Mouse (Mus musculus): ENCODE results near the gene Cd101.

DNA sequence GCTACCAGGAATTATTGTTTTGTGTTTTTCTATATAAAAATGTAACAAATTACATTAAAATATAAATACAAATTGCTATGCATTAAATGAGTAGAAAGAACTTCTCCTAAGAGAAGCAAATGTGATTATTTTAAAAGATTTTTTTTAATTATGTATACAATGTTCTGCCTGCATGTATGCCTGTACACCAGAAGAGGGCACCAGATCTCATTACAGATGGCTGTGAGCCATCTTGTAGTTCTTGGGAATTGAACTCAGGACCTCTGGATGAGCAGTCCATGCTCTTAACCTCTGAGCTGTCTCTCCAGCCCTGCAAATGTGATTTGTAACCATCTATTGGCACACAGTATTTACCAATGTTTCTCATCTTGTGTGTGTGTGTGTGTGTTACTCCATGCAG lies 74.7 kb downstream of the Cd101 start:
- TF ChIP-seq POLR2A (IDR thresholded peaks at IDR 0.05; ENCODE audit: borderline replicate concordance, insufficient read depth, low read length) (no peak), CTCF (IDR thresholded peaks at IDR 0.05; ENCODE audit: borderline replicate concordance, insufficient read depth, low read depth, low read length) (no peak)
